Mouse (Mus musculus): ENCODE measurements around the gene Nexn. TPM values are rescaled to one million over a fixed set of nuclear protein-coding genes. Genes with fewer than 3 reads are reported as not detected.

Gene Nexn
- polyA plus RNA-seq, 1 experiment from 2014 or later, result 18.1 TPM

DNA sequence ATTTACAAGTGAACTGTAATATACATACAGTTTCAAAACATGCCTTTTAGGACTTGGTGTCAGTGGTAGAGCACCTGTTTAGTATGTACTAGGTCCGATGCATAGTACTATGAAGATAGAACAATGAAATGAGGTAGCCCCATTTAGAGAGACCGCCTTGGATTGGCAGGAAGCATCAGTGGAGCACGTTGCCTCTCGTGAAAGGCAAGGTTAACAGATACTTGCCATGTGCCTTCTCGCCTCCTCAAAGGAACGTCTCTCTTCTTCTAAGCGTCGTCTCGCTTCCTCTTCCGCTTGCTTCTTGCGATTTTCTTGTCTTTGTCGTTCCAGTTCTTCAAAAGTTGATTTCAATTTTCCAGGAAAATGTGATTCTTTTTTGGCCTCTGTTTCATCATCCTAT, 18.4 kb downstream of the Nexn start:
- no peak for ATAC-seq (replicated peaks; ENCODE audit: low FRiP score, low read depth)
- Histone ChIP-seq H3K4me1 (replicated peaks; ENCODE audit: insufficient read depth, low read length) (no peaks in the 10 kb centered on the region), H3K27me3 (ENCODE audit: insufficient read depth, low read length) (no peaks in the 10 kb centered on the region), H3K9me3 (replicated peaks; ENCODE audit: low read length) (no peaks in the 10 kb centered on the region), H3K4me3 (replicated peaks; ENCODE audit: low read depth, low read length) (no peak overlapping the region), H3K4me2 (ENCODE audit: low read length) (no peak overlapping the region), H3K27ac (no peak overlapping the region), H3K9ac (ENCODE audit: low read depth, low read length) (no peak overlapping the region), H3K36me3 (ENCODE audit: insufficient read depth, low read length) (0 out of 2 replicates have a peak, but pooled peaks cover 2% of the 10 kb centered on the region)
- TF ChIP-seq CTCF (IDR thresholded peaks at IDR 0.05; ENCODE audit: low read depth), result no peak
- WGBS, result 84% methylated on average over 12 of the region's 12 CpGs
- DNase-seq (ENCODE audit: low spot score), result no peak

GRCm38 (mm10) chr3:152245273-152245910, 20.8 kb downstream of the Nexn start:
- Histone ChIP-seq H3K9ac (ENCODE audit: low read depth, low read length) (no peak overlapping the region), H3K27me3 (ENCODE audit: insufficient read depth, low read length) (no peaks in the 10 kb centered on the region), H3K4me2 (ENCODE audit: low read length) (no peak overlapping the region), H3K4me1 (replicated peaks; ENCODE audit: insufficient read depth, low read length) (no peaks in the 10 kb centered on the region), H3K27ac (no peak overlapping the region), H3K36me3 (ENCODE audit: insufficient read depth, low read length) (0 out of 2 replicates have a peak, but pooled peaks cover 2% of the 10 kb centered on the region), H3K9me3 (replicated peaks; ENCODE audit: low read length) (no peaks in the 10 kb centered on the region), H3K4me3 (replicated peaks; ENCODE audit: low read depth, low read length) (no peak overlapping the region)
- DNase-seq (ENCODE audit: low spot score), result peak; percentile 10
- TF ChIP-seq CTCF (IDR thresholded peaks at IDR 0.05; ENCODE audit: low read depth), result peak; percentile 34; the same call in 1 of the 2 replicates
- WGBS, result 78% methylated on average over 5 of the region's 5 CpGs
- ATAC-seq (replicated peaks; ENCODE audit: low FRiP score, low read depth), result 0 out of 2 replicates have a peak, but pooled peaks have one; percentile 26

GRCm38 (mm10) chr3:152243304-152243703, 22.8 kb downstream of the Nexn start:
- TF ChIP-seq CTCF (IDR thresholded peaks at IDR 0.05; ENCODE audit: low read depth), result no peak
- Histone ChIP-seq H3K27me3 (ENCODE audit: insufficient read depth, low read length) (no peaks in the 10 kb centered on the region), H3K4me1 (replicated peaks; ENCODE audit: insufficient read depth, low read length) (no peaks in the 10 kb centered on the region), H3K4me2 (ENCODE audit: low read length) (no peak overlapping the region), H3K36me3 (ENCODE audit: insufficient read depth, low read length) (0 out of 2 replicates have a peak, but pooled peaks cover 2% of the 10 kb centered on the region), H3K9me3 (replicated peaks; ENCODE audit: low read length) (no peaks in the 10 kb centered on the region), H3K9ac (ENCODE audit: low read depth, low read length) (no peak overlapping the region), H3K4me3 (replicated peaks; ENCODE audit: low read depth, low read length) (no peak overlapping the region), H3K27ac (no peak overlapping the region)
- ATAC-seq (replicated peaks; ENCODE audit: low FRiP score, low read depth) (no peak), DNase-seq (ENCODE audit: low spot score) (no peak)
- WGBS, result 70% methylated on average over 4 of the region's 4 CpGs

DNA sequence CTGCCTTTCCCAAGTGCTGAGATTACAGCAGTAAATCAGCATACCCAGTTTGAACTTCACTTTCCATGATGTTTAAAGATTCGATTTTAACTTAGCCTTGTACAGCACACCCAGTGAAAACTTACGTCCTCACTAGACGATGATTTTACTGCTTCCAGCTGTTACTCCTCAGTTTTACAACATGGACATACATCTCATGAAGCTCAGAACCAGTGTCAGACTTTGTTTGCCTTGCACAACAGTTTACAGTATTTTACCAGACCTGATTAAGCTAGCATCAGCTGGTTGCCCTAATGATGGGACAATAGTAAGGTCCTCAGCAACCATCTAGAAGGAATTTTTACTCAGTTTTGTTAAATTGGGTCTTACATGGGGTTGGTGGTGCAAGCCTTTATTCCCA, 25.1 kb downstream of the Nexn start:
- Histone ChIP-seq H3K27me3 (ENCODE audit: insufficient read depth, low read length) (no peaks in the 10 kb centered on the region), H3K36me3 (ENCODE audit: insufficient read depth, low read length) (peaks cover 7% of the 10 kb centered on the region), H3K4me2 (ENCODE audit: low read length) (no peak overlapping the region), H3K4me1 (replicated peaks; ENCODE audit: insufficient read depth, low read length) (no peaks in the 10 kb centered on the region), H3K4me3 (replicated peaks; ENCODE audit: low read depth, low read length) (no peak overlapping the region), H3K9ac (ENCODE audit: low read depth, low read length) (no peak overlapping the region), H3K9me3 (replicated peaks; ENCODE audit: low read length) (no peaks in the 10 kb centered on the region), H3K27ac (no peak overlapping the region)
- 38% methylated on average over 3 of the region's 3 CpGs for WGBS
- ATAC-seq (replicated peaks; ENCODE audit: low FRiP score, low read depth) (no peak), DNase-seq (ENCODE audit: low spot score) (peak; percentile 53)
- no peak for TF ChIP-seq CTCF (IDR thresholded peaks at IDR 0.05; ENCODE audit: low read depth)

DNA sequence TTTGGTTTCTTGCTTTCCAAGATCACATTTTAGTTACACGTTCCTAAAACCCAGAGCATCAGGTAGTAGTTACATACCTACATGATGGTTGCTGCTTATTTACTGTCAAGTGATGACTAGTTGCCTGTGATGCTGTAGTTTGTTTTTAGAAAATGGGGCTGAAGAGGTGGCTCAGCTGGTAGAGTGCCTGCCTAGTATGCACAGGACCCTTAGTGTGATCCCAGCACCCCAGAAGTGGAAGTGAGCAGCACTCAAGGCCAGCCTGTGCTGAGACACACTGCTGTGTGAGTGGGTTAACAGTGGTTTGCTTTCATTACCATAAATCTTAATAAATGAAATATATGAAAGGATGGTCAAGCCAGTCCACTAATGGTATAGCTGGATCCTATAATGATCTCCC, 26.6 kb downstream of the Nexn start:
- no peaks in the 10 kb centered on the region for H3K9me3 ChIP-seq (replicated peaks; ENCODE audit: low read length)
- WGBS, result 97% methylated on average over 1 of the region's 1 CpGs
- H3K4me3 ChIP-seq (replicated peaks; ENCODE audit: low read depth, low read length), result no peak overlapping the region
- ATAC-seq (replicated peaks; ENCODE audit: low FRiP score, low read depth) (no peak), DNase-seq (ENCODE audit: low spot score) (no peak)
- peaks cover 10% of the 10 kb centered on the region for H3K36me3 ChIP-seq (ENCODE audit: insufficient read depth, low read length)
- no peak overlapping the region for H3K9ac ChIP-seq (ENCODE audit: low read depth, low read length)
- no peaks in the 10 kb centered on the region for H3K27me3 ChIP-seq (ENCODE audit: insufficient read depth, low read length)
- H3K4me2 ChIP-seq (ENCODE audit: low read length), result no peak overlapping the region
- TF ChIP-seq CTCF (IDR thresholded peaks at IDR 0.05; ENCODE audit: low read depth), result no peak
- no peak overlapping the region for H3K27ac ChIP-seq
- H3K4me1 ChIP-seq (replicated peaks; ENCODE audit: insufficient read depth, low read length), result no peaks in the 10 kb centered on the region

GRCm38 (mm10) chr3:152238836-152239235, 27.3 kb downstream of the Nexn start:
- WGBS, result 54% methylated on average over 2 of the region's 2 CpGs
- peak; percentile 24; the same call in 1 of the 2 replicates for TF ChIP-seq CTCF (IDR thresholded peaks at IDR 0.05; ENCODE audit: low read depth)
- ATAC-seq (replicated peaks; ENCODE audit: low FRiP score, low read depth), result peak; percentile 81

More at GRCm38 (mm10) chr3:152238836-152239235, 27.3 kb downstream of the Nexn start:
- Histone ChIP-seq H3K27ac (no peak overlapping the region), H3K36me3 (ENCODE audit: insufficient read depth, low read length) (peaks cover 10% of the 10 kb centered on the region), H3K9me3 (replicated peaks; ENCODE audit: low read length) (no peaks in the 10 kb centered on the region), H3K4me3 (replicated peaks; ENCODE audit: low read depth, low read length) (no peak overlapping the region), H3K4me2 (ENCODE audit: low read length) (no peak overlapping the region), H3K9ac (ENCODE audit: low read depth, low read length) (no peak overlapping the region), H3K4me1 (replicated peaks; ENCODE audit: insufficient read depth, low read length) (no peaks in the 10 kb centered on the region), H3K27me3 (ENCODE audit: insufficient read depth, low read length) (no peaks in the 10 kb centered on the region)
- DNase-seq (ENCODE audit: low spot score), result peak; percentile 57
